Mouse (Mus musculus): ENCODE data around the gene Rarres1. TPM values are rescaled to one million over a fixed set of nuclear protein-coding genes. Genes with fewer than 3 reads are reported as not detected.

Gene Rarres1
- total RNA-seq (2021) = 1 to 10 TPM; 1.9 TPM
- long read RNA-seq, experiment 1, partial matches to known transcripts = 0 of 5 reads
- long read RNA-seq, experiment 1, other reads (novel, unspliced or antisense) = 1 of 5 reads
- long read RNA-seq, experiment 2, partial matches to known transcripts = 0 of 2 reads
- long read RNA-seq, experiment 2, other reads (novel, unspliced or antisense) = 0 of 2 reads

DNA sequence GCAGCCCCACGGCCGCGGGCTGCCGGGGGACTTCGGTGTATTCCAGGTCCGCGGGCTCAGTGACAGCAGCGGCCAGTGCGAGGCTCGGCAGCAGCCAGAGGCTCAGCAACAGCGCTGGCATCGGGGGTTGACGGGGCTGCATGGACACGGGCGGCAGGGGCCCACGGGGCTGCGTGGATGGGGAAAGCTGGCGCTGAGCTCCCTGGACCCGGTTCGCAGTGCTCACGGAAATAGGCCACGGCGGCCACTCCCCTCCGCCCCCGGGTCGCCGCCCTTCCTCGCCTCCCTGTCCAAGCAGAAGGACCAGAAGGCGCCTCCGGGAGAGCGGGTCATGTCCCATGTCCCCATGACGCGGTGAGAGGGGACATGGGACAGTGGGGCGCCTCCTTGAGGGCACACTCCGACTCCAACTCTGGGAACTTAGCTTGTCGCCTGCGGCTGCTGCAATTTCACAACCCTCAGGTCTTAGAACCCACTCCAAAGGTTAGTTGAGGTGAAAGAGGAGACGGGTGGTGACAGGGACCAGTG is at the start of gene Rarres1:
Gene Rarres1, minus strand, starts transcription at position 250 of the 528 bp plus-strand sequence.
- peak in 1 of 2 experiments; percentile 22 for DNase-seq (ENCODE audit: low spot score in 2 of 2)

- DNase-seq (ENCODE audit: low spot score in 2 of 2) = no peak
Observed at GRCm38 (mm10) chr3:67564731-67565357, 49.5 kb upstream of the Rarres1 start.

DNA sequence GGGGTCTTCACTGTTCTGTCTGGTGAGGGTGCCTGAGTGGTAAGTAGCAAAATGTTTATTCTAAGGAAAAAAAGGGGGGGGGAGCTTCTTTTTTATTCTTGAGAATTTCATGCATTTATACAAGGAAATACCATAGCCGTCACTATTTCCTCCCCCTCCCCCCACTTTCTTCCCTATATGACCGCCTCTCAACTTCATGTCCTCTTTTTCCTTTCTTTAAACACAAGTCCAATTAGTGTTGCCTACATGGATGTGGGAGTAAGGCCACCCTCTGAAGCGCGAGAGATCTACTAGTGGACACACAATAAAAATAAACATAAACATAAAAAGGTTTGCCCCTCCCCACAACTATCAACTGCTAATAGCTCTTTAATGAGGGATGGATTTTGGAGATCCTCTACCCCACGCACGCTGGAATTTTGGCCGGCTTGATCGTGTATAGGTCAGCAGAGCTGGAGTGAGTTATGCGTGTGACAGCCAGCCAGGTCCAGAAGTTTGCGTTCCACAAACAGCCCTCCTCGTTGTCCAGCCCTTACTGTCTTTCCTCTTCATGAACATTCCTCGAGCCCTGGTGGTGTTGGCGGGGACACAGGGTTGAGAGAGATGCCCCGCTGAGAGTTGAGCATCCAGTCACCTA is 42.5 kb upstream of the Rarres1 start:
- DNase-seq (ENCODE audit: low spot score in 2 of 2) = no peak

- no peak for DNase-seq (ENCODE audit: low spot score in 2 of 2)
Observed at GRCm38 (mm10) chr3:67557200-67557651, 41.9 kb upstream of the Rarres1 start.

- no peak for DNase-seq (ENCODE audit: low spot score in 2 of 2)
Observed at GRCm38 (mm10) chr3:67555211-67555610, 39.9 kb upstream of the Rarres1 start.

DNA sequence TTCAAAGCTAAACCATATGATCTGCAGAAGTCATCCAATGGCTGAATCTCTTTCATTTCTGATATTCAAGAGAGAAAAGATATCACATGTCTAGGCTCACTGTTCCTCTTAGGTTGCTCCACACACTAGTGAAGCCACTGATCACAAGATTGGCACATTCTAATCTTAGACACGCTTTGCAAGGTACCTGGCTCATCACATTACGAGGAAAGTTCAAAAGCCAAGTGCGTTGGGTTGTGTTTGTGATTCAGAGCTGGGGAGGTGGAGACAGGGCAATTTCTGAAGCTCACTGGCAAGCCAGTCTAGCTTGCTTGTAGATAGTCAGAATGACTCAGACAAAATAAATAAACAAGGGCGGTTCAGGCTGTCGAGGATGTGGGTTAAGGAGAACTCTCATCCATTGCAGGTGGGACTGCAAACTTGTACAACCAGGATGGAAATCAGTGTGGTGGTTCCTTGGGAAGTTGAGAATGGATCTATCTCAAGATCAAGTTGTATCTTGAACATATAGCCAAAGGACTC is 38.7 kb upstream of the Rarres1 start:
- DNase-seq (ENCODE audit: low spot score in 2 of 2) = no peak

- DNase-seq (ENCODE audit: low spot score in 2 of 2) = peak in 1 of 2 experiments; percentile 3
Observed at GRCm38 (mm10) chr3:67553281-67553680, 38.0 kb upstream of the Rarres1 start.

- DNase-seq (ENCODE audit: low spot score in 2 of 2) = no peak
Observed at GRCm38 (mm10) chr3:67551193-67551592, 35.9 kb upstream of the Rarres1 start.

- DNase-seq (ENCODE audit: low spot score in 2 of 2) = no peak
Observed at GRCm38 (mm10) chr3:67543630-67544029, 28.3 kb upstream of the Rarres1 start.

GRCm38 (mm10) chr3:67524768-67525167 is 9.4 kb upstream of the Rarres1 start:
- DNase-seq (ENCODE audit: low spot score in 2 of 2) = no peak

DNA sequence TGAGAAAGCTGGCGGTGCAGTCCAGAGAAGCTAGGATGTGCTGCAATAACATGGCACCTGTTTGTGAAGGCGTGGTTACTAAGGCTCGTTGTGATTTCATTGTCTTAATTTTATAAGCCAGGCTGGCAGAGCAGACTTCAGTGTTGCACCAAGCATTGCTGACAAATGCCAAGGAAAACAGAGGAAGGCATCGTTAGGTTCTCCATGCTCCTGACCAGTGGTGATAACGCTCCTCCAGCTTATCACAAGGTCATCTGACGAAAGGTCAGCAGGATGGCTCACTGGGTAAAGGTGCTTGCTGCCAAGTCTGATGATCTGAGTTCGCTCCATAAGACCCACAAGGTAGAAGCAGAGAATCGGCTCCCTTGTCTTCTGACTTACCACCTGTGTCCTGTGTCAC is 7.4 kb upstream of the Rarres1 start:
- DNase-seq (ENCODE audit: low spot score in 2 of 2) = no peak

DNA sequence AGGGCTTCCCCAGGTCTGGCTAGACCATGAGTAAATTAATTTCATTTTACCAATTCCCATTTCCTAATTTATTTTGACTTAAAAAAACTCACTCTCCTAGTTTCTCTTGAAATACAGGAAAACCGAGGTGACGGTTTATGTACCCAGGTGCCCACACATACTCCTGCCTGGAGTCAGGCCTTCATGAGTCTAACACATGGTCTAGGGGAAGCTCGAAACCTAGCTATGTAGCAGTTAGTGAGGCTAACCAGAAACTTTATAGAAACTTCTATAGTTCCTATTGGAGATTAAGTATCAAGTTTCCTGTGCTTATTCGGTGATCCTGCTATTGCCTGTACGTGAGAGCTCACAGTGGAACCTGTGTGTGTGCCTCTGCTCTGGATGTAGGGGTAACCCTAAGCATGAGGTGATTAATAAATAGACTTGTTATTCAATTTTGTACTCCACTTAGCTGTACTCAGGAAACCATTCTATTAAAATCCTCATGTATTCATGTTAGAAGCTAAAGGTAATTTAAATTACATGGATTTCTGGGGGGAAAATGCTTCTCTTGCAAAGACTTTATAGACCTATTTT is 5.3 kb upstream of the Rarres1 start:
- no peak for DNase-seq (ENCODE audit: low spot score in 2 of 2)

- peak; percentile 19 to 39 for DNase-seq (ENCODE audit: low spot score in 2 of 2)
Observed at GRCm38 (mm10) chr3:67514801-67515273, 486 bp downstream of the Rarres1 start.

DNA sequence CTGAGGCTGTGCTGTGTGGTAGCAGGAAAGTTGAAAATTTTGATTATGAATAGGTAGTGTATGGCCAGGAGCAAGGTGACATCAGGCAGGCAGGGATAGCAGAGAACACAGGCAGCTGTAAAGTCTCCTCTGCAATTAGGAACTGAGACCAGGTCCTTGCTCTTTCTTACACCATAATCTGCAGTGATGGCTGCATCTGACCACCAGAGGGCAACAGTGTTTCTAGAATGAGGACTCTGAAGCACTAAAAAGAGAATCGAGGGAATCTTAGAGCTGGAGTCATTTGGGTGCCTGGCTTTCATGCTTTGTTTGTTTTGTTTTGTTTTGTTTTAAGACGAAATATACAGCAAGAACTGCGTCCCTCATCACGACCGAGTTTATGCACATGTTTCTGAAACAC is 2.5 kb downstream of the Rarres1 start:
- peak; percentile 81 to 84 for DNase-seq (ENCODE audit: low spot score in 2 of 2)

DNA sequence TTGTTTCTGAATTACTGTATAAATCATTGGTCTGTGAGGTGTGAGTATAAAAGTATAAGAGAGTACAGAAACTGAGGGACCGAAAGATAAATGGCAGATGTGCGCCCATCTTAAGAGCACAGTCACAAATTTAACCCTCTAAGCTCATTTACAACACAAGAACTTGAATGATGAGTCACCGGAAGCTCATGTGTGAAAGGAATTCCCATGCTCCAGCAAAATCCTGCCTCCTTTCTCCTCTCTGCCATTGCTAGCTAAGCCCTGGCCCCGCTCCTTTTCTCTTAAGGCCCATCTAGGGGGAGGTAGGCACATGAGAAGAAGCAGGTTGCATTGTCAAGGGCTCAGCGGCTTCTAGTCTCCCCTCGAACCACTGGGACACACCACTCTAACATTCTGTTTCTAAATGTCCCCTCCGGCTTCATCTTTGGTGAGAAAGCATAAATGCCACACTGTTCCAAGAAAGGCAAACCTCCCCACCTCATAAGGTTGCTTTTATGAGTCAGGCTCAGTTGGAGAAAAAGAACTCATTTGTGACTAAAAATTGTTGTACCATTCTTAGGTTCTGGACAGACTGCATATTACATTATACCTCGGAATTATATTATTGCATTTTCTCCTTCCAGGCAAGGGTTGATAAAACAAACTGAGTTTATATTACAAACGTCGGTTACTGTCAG is 7.0 kb downstream of the Rarres1 start:
- DNase-seq (ENCODE audit: low spot score in 2 of 2) = no peak

- DNase-seq (ENCODE audit: low spot score in 2 of 2) = no peak
Observed at GRCm38 (mm10) chr3:67505286-67505685, 10.0 kb downstream of the Rarres1 start.

DNA sequence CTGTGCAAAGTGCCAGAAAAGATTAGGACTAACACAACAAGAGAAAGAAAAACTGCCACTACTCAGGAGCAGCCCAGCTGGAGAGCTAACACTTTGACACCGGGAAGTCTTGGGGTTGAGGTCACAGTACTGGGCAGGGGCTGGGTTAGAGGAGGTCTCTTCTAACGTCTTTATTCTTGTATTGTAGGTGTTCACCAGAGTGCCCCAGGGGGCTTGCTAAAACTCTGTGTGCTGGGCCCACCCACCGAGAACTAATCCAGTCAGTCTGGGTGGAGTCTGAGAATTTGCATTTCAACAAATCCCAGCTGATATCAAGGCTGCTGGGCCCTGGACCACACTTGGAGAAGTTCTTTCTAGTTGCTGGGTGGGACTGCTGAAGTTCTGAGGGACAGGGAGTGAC is 11.4 kb downstream of the Rarres1 start:
- no peak for DNase-seq (ENCODE audit: low spot score in 2 of 2)

DNA sequence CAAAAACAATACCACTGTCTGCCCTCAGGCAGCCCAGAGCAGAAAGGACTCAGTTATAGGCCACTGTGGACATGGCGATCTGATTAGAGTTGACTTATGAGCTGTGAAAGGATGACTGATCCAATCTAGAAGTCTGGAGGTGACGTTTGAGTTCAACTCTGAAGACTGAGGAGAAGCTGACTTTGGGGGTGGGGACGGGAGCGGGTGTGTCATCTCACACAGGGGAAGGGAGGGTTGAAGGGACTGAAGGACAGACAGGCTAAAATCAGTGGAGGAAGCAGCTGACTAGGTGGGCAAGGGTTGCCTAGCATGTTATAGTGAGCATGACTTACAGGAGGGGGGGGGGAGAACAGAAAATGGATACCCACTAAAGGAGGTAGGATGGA is 15.9 kb downstream of the Rarres1 start:
- DNase-seq (ENCODE audit: low spot score in 2 of 2) = no peak

DNA sequence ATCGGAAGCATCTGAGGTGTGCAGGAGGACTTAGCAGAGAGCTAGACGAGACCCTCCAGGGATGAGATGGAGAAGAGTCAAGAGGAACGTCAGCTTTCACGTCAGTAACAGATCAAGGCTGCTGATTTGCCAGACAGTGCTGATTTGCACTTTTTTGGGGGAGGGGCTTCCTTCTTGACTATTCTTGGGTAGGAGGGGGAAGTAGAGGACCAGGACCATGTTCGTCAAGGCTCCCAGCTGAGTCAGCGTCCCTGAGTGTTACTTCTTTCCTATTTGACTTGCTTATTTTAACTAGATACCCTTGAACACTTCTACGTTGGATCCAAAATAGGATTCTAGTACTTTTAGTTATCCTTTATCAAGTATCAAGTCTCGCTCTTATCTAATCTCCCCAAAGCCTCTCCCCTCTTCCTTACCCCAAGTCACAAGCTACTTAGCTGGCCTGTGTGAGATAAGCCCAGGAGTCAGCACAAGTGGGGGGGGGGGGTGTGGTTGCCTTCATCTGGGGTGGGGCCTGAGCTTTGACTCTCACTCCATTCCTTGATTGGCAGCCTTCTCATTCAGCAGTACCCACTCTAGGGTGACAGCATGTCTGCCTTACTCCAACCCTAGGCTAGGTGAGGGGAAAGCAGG is 16.4 kb downstream of the Rarres1 start:
- DNase-seq (ENCODE audit: low spot score in 2 of 2) = no peak

DNA sequence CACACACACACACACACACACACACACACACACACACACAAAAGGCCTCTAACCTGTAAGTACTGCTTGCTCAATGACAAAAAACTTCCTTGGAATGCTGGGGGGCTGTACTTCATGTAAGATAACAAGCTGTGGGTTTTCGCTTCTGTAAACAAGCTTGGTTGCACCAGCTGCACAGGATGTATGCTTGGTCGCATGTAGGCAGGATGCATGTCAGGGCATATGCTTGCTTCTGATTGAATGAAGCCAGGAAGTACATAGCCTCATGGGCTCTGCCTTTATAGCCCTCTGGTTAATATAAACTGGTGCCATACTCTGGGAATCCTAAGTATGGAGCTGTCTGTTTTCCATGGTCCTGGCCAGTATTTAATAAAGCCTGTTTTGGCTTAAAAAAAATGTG is 17.3 kb downstream of the Rarres1 start:
- DNase-seq (ENCODE audit: low spot score in 2 of 2) = no peak

GRCm38 (mm10) chr3:67496310-67496709 is 19.0 kb downstream of the Rarres1 start:
- DNase-seq (ENCODE audit: low spot score in 2 of 2) = no peak
